Mouse (Mus musculus) liver, embryonic 14.5 days (tissue): Measurements from ENCODE around the gene Trib2. TPM values are rescaled to one million over a fixed set of nuclear protein-coding genes. Genes with fewer than 3 reads are reported as not detected.

Experiments used
- ATAC-seq: fragments of 200-750 bp; cut with Nextera tagmentation; 2 replicates; pipeline ENCODE4 v1.8.0; 2017; ENCODE audit warnings: moderate number of reproducible peaks, mild to moderate bottlenecking, moderate library complexity; ENCODE audit not compliant: insufficient read depth
- DNase-seq, 3 experiments: peaks; one replicate each; pipeline ENCODE4 v3.0.0-alpha.2; 2012 to 2013; ENCODE audit warnings: low read depth in 3 of 3, low spot score in 3 of 3
- H3K27ac ChIP-seq: fragments of 300-500 bp; sonication (generic); 2 replicates; pipeline ENCODE4 v1.5.1; 2014; ENCODE audit warnings: moderate library complexity, mild to moderate bottlenecking, control low read depth, inconsistent platforms
- H3K27me3 ChIP-seq: fragments of 300-500 bp; sonication (generic); 2 replicates; pipeline ENCODE4 v1.6.1; 2014; ENCODE audit warnings: mild to moderate bottlenecking, low read length, moderate library complexity; ENCODE audit not compliant: control insufficient read depth, insufficient read depth
- H3K36me3 ChIP-seq: fragments of 300-500 bp; sonication (generic); replicated peaks from 2 replicates; pipeline ENCODE4 v1.6.1; 2014; ENCODE audit warnings: low read depth; ENCODE audit not compliant: control insufficient read depth, insufficient read depth
- H3K4me1 ChIP-seq, 2 experiments: fragments of 200-500 bp in 1 of 2; fragments of 300-500 bp in 1 of 2; sonication (generic) in 1 of 2; replicated peaks; 2 replicates each; pipeline ENCODE4 v1.6.1; 2012 to 2014; ENCODE audit warnings: antibody characterized with exemption in 1 of 2, inconsistent platforms in 1 of 2, low read length in 1 of 2; ENCODE audit not compliant: control insufficient read depth in 2 of 2, insufficient read depth in 2 of 2
- H3K4me2 ChIP-seq: fragments of 300-500 bp; sonication (generic); 2 replicates; pipeline ENCODE4 v1.6.1; 2014; ENCODE audit warnings: low read depth, mild to moderate bottlenecking, control low read depth, moderate library complexity
- H3K4me3 ChIP-seq, 2 experiments: fragments of 200-500 bp in 1 of 2; fragments of 300-500 bp in 1 of 2; sonication (generic) in 1 of 2; 2 replicates each; pipeline ENCODE4 v1.5.1; 2012 to 2014; ENCODE audit warnings: low read depth in 2 of 2, low read length in 2 of 2, mild to moderate bottlenecking in 2 of 2, control low read depth in 1 of 2, inconsistent platforms in 1 of 2, moderate library complexity in 1 of 2; ENCODE audit not compliant: insufficient read depth in 1 of 2
- H3K9ac ChIP-seq: fragments of 300-500 bp; sonication (generic); replicated peaks from 2 replicates; pipeline ENCODE4 v1.6.1; 2014; ENCODE audit warnings: mild to moderate bottlenecking, control low read depth, moderate library complexity
- H3K9me3 ChIP-seq: fragments of 300-500 bp; sonication (generic); 2 replicates; pipeline ENCODE4 v1.6.1; 2016; ENCODE audit warnings: low read length, mixed read lengths; ENCODE audit not compliant: control insufficient read depth
- CTCF ChIP-seq: IDR thresholded peaks from 2 replicates; pipeline ENCODE4 v1.5.1; 2016; ENCODE audit warnings: antibody characterized with exemption, low read depth, control low read depth
- EP300 ChIP-seq: IDR thresholded peaks from 2 replicates; pipeline ENCODE4 v1.6.1; 2016; ENCODE audit warnings: antibody characterized with exemption, low read depth
- WGBS: fragments of 180-500 bp; shearing (Covaris S2); extraction: QIAGEN DNeasy Blood & Tissue Kit; methylation state at CpG from one replicate; pipeline ENCODE4 v1.1.7; 2014; ENCODE audit not compliant: insufficient replicate concordance; 5-methylcytosine and 5-hydroxymethylcytosine counted together
- polyA plus RNA-seq, 2 experiments: library from polyadenylated mRNA; depleted of rRNA in 1 of 2; stranded (reverse) in 1 of 2; unstranded in 1 of 2; fragments of >200 nt; fragmentation: Nextera tagmentation in 1 of 2; extraction: Ambion mirVana in 1 of 2; gene quantifications; 2 replicates each; pipeline versions ENCODE4 v1.2.1 to v1.2.3; 2012 to 2014

The Trib2 gene
- polyA plus RNA-seq, 2 experiments: 1.3 to 2.1 TPM

- no peaks in the 10 kb centered on the region for H3K4me1 ChIP-seq
- H3K9me3 ChIP-seq: no peaks in the 10 kb centered on the region
- no peak overlapping the region for H3K9ac ChIP-seq
- H3K36me3 ChIP-seq: no peaks in the 10 kb centered on the region
- ATAC-seq (no peak), DNase-seq (no peak)
- no peak for TF ChIP-seq CTCF
- TF ChIP-seq EP300: no peak
- H3K4me3 ChIP-seq: no peak overlapping the region
- no peaks in the 10 kb centered on the region for H3K27me3 ChIP-seq
- no peak overlapping the region for H3K4me2 ChIP-seq
- H3K27ac ChIP-seq: no peak overlapping the region
Observed at GRCm38 (mm10) chr12:15777047-15777446, 39.7 kb downstream of the Trib2 start.

- H3K36me3 ChIP-seq: no peaks in the 10 kb centered on the region
- no peaks in the 10 kb centered on the region for H3K9me3 ChIP-seq
- DNase-seq (no peak), ATAC-seq (no peak)
- no peaks in the 10 kb centered on the region for H3K27me3 ChIP-seq
- no peak for TF ChIP-seq CTCF
- 57% methylated on average over 6 of the region's 6 CpGs for WGBS
- H3K4me3 ChIP-seq: no peak overlapping the region
- no peaks in the 10 kb centered on the region for H3K4me1 ChIP-seq
- H3K4me2 ChIP-seq: no peak overlapping the region
- no peak overlapping the region for H3K9ac ChIP-seq
- no peak overlapping the region for H3K27ac ChIP-seq
Observed at GRCm38 (mm10) chr12:15771686-15772085, 45.0 kb downstream of the Trib2 start.

- H3K27ac ChIP-seq: no peak overlapping the region
- H3K9me3 ChIP-seq: no peaks in the 10 kb centered on the region
- no peaks in the 10 kb centered on the region for H3K4me1 ChIP-seq
- no peak overlapping the region for H3K9ac ChIP-seq
- TF ChIP-seq EP300 (no peak), CTCF (no peak)
- no peaks in the 10 kb centered on the region for H3K27me3 ChIP-seq
- H3K4me2 ChIP-seq: no peak overlapping the region
- 64% methylated on average over 3 of the region's 3 CpGs for WGBS
- no peak for DNase-seq
- H3K4me3 ChIP-seq: no peak overlapping the region
- no peaks in the 10 kb centered on the region for H3K36me3 ChIP-seq
- ATAC-seq: no peak
Observed at GRCm38 (mm10) chr12:15768536-15768935, 48.2 kb downstream of the Trib2 start.

- Histone ChIP-seq H3K4me1 (no peaks in the 10 kb centered on the region), H3K27ac (no peak overlapping the region), H3K4me3 (no peak overlapping the region), H3K27me3 (no peaks in the 10 kb centered on the region), H3K9ac (no peak overlapping the region), H3K4me2 (no peak overlapping the region), H3K9me3 (no peaks in the 10 kb centered on the region), H3K36me3 (no peaks in the 10 kb centered on the region)
- TF ChIP-seq CTCF (no peak), EP300 (no peak)
- DNase-seq: no peak
- 77% methylated on average over 12 of the region's 12 CpGs for WGBS
- no peak for ATAC-seq
Observed at GRCm38 (mm10) chr12:15765996-15766395, 50.7 kb downstream of the Trib2 start.

GRCm38 (mm10) chr12:15765238-15765637, 51.5 kb downstream of the Trib2 start:
- Histone ChIP-seq H3K9me3 (no peaks in the 10 kb centered on the region), H3K4me3 (no peak overlapping the region), H3K36me3 (no peaks in the 10 kb centered on the region), H3K4me2 (no peak overlapping the region), H3K27ac (no peak overlapping the region), H3K4me1 (no peaks in the 10 kb centered on the region), H3K9ac (no peak overlapping the region), H3K27me3 (no peaks in the 10 kb centered on the region)
- TF ChIP-seq CTCF: no peak
- no peak for TF ChIP-seq EP300
- WGBS: 32% methylated on average over 1 of the region's 1 CpGs
- no peak for DNase-seq
- no peak for ATAC-seq
